Mouse (Mus musculus): ENCODE measurements around the gene Rbm45. TPM values are rescaled to one million over a fixed set of nuclear protein-coding genes. Genes with fewer than 3 reads are reported as not detected.
A peak's percentile ranks its signal among the peaks of the same experiment; 100 is the strongest.

Gene Rbm45
- total and polyA plus RNA-seq, 2 experiments from 2014 or later = 17.9 to 37.5 TPM

- Histone ChIP-seq H3K4me2 (ENCODE audit: low read depth, low read length, poor library complexity, severe bottlenecking) (no peak overlapping the region), H3K4me3 (ENCODE audit: low read depth, low read length) (no peak overlapping the region), H3K4me1 (ENCODE audit: insufficient read depth, low read length) (no peaks in the 10 kb centered on the region), H3K27me3 (ENCODE audit: insufficient read depth, low read length) (no peaks in the 10 kb centered on the region), H3K27ac (ENCODE audit: low read depth, low read length) (no peak overlapping the region), H3K9me3 (ENCODE audit: low read length) (no peaks in the 10 kb centered on the region), H3K9ac (replicated peaks; ENCODE audit: low read length, poor library complexity, severe bottlenecking) (no peak overlapping the region), H3K36me3 (ENCODE audit: insufficient read depth, low read length) (no peaks in the 10 kb centered on the region)
- 76% methylated on average over 11 of the region's 11 CpGs for WGBS
- TF ChIP-seq CTCF (IDR thresholded peaks at IDR 0.05) = no peak
- ATAC-seq (ENCODE audit: low FRiP score) (no peak), DNase-seq (ENCODE audit: low spot score) (no peak)
These were observed 37.5 kb upstream of the Rbm45 start for GRCm38 (mm10) chr2:76332161-76332805.

GRCm38 (mm10) chr2:76334596-76334995 is 35.2 kb upstream of the Rbm45 start:
- H3K9me3 ChIP-seq (ENCODE audit: low read length) = no peaks in the 10 kb centered on the region
- H3K4me1 ChIP-seq (ENCODE audit: insufficient read depth, low read length) = peaks cover 4% of the 10 kb centered on the region; the same call in 1 of the 2 replicates
- no peak overlapping the region for H3K4me3 ChIP-seq (ENCODE audit: low read depth, low read length)
- H3K27me3 ChIP-seq (ENCODE audit: insufficient read depth, low read length) = peaks cover 7% of the 10 kb centered on the region; the same call in 1 of the 2 replicates
- H3K9ac ChIP-seq (replicated peaks; ENCODE audit: low read length, poor library complexity, severe bottlenecking) = no peak overlapping the region
- TF ChIP-seq CTCF (IDR thresholded peaks at IDR 0.05) = peak; percentile 53
- no peak for ATAC-seq (ENCODE audit: low FRiP score)
- WGBS = 80% methylated on average over 5 of the region's 5 CpGs
- no peak overlapping the region for H3K27ac ChIP-seq (ENCODE audit: low read depth, low read length)
- no peaks in the 10 kb centered on the region for H3K36me3 ChIP-seq (ENCODE audit: insufficient read depth, low read length)
- DNase-seq (ENCODE audit: low spot score) = peak; percentile 26
- H3K4me2 ChIP-seq (ENCODE audit: low read depth, low read length, poor library complexity, severe bottlenecking) = no peak overlapping the region

GRCm38 (mm10) chr2:76338215-76339156 is 31.3 kb upstream of the Rbm45 start, which contains the start of gene Pde11a:
Pde11a (minus strand) TSS chr2:76338774.
- Histone ChIP-seq H3K27me3 (ENCODE audit: insufficient read depth, low read length) (peaks cover 7% of the 10 kb centered on the region; the same call in 1 of the 2 replicates), H3K4me2 (ENCODE audit: low read depth, low read length, poor library complexity, severe bottlenecking) (peak within 1 kb of the TSS; percentile 97), H3K9ac (replicated peaks; ENCODE audit: low read length, poor library complexity, severe bottlenecking) (peak within 1 kb of the TSS; percentile 57), H3K4me3 (ENCODE audit: low read depth, low read length) (peak within 1 kb of the TSS; percentile 48), H3K9me3 (ENCODE audit: low read length) (no peaks in the 10 kb centered on the region), H3K36me3 (ENCODE audit: insufficient read depth, low read length) (no peaks in the 10 kb centered on the region), H3K27ac (ENCODE audit: low read depth, low read length) (no peak within 1 kb of the TSS), H3K4me1 (ENCODE audit: insufficient read depth, low read length) (peaks cover 4% of the 10 kb centered on the region; the same call in 1 of the 2 replicates)
- DNase-seq (ENCODE audit: low spot score) (no peak), ATAC-seq (ENCODE audit: low FRiP score) (peak; percentile 49; the same call in 1 of the 2 replicates)
- WGBS = 20% methylated on average over 37 of the region's 41 CpGs
- TF ChIP-seq CTCF (IDR thresholded peaks at IDR 0.05) = no peak

- ATAC-seq (ENCODE audit: low FRiP score) = no peak
- H3K9me3 ChIP-seq (ENCODE audit: low read length) = no peaks in the 10 kb centered on the region
- no peak overlapping the region for H3K27ac ChIP-seq (ENCODE audit: low read depth, low read length)
- H3K27me3 ChIP-seq (ENCODE audit: insufficient read depth, low read length) = peaks cover 7% of the 10 kb centered on the region; the same call in 1 of the 2 replicates
- WGBS = 79% methylated on average over 9 of the region's 9 CpGs
- DNase-seq (ENCODE audit: low spot score) = no peak
- no peak overlapping the region for H3K9ac ChIP-seq (replicated peaks; ENCODE audit: low read length, poor library complexity, severe bottlenecking)
- no peak for TF ChIP-seq CTCF (IDR thresholded peaks at IDR 0.05)
- H3K36me3 ChIP-seq (ENCODE audit: insufficient read depth, low read length) = no peaks in the 10 kb centered on the region
- H3K4me1 ChIP-seq (ENCODE audit: insufficient read depth, low read length) = peaks cover 4% of the 10 kb centered on the region; the same call in 1 of the 2 replicates
- H3K4me3 ChIP-seq (ENCODE audit: low read depth, low read length) = no peak overlapping the region
- no peak overlapping the region for H3K4me2 ChIP-seq (ENCODE audit: low read depth, low read length, poor library complexity, severe bottlenecking)
These were observed 27.6 kb upstream of the Rbm45 start for GRCm38 (mm10) chr2:76342146-76342545.

GRCm38 (mm10) chr2:76347839-76348238 is 21.9 kb upstream of the Rbm45 start:
- DNase-seq (ENCODE audit: low spot score) (no peak), ATAC-seq (ENCODE audit: low FRiP score) (no peak)

More at GRCm38 (mm10) chr2:76347839-76348238, 21.9 kb upstream of the Rbm45 start:
- H3K4me2 ChIP-seq (ENCODE audit: low read depth, low read length, poor library complexity, severe bottlenecking) = no peak overlapping the region
- H3K9ac ChIP-seq (replicated peaks; ENCODE audit: low read length, poor library complexity, severe bottlenecking) = no peak overlapping the region
- no peaks in the 10 kb centered on the region for H3K4me1 ChIP-seq (ENCODE audit: insufficient read depth, low read length)
- WGBS = 55% methylated on average over 6 of the region's 6 CpGs
- H3K27ac ChIP-seq (ENCODE audit: low read depth, low read length) = no peak overlapping the region
- no peak overlapping the region for H3K4me3 ChIP-seq (ENCODE audit: low read depth, low read length)
- TF ChIP-seq CTCF (IDR thresholded peaks at IDR 0.05) = no peak
- no peaks in the 10 kb centered on the region for H3K27me3 ChIP-seq (ENCODE audit: insufficient read depth, low read length)
- H3K9me3 ChIP-seq (ENCODE audit: low read length) = no peaks in the 10 kb centered on the region
- H3K36me3 ChIP-seq (ENCODE audit: insufficient read depth, low read length) = no peaks in the 10 kb centered on the region
